Mouse (Mus musculus): Measurements from ENCODE around the gene Pus3.

Pus3 gene

DNA sequence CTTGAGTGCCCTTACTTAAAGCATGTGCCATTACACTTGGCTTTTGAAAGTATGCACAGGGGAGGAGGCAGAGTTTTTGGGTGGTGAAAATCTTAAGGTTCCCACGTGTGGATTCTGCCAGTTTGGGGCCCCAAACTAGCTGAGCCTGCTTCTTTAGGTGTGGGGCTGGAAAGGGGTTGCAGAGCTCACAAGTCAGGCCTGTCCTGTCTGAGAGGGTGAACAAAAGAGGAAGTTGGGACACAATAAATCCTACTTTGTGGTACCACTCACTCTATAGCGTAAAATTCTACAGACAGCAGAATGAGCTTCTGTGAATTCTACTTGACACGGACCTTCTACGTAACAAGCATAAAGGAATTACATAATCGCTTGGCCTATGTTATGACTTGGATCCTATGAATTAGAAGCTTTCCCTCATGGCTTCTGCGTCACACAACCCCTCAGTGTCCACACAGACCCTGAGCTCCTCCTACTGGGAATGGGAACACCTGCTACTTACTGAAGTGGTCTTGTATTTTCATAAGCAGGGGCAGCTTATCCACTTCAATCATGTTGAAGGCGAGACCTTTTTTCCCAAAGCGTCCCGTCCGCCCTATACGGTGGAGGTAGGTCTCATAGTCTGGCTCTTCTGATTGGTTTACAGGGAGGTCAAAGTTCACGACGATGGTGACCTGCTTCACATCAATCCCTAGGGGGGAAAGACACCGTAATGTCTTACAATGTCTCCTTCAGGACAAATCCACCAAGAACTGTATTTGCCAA, 15.1 kb upstream of the Pus3 start:
- in situ Hi-C loops (cut with MboI, MseI) = loop anchor here in 1 of 2 experiments (25.0 kb wide), 1 partner anchor 531 kb away; no protein-coding TSS in a partner anchor

DNA sequence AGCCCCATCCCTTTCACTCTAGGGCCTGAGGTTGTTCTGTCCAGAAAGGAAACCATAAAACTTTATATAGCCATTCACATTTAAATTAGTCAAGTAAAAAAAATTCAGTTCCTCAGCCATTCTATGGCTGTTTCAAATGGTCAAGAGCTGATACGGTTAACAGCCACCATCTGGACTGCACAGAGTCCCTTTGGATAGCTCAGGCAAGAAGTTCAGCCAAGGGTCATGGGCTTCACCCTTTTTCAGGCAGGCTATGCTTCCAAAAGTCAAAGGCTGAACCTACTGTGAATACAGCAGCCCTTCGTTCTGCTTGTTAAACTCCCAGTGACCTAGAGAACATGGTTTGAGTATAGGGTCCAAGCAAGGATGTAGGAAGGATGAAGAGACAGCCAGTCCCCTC, 13.7 kb upstream of the Pus3 start:
- in situ Hi-C loops (cut with MboI, MseI) = loop anchor here in 1 of 2 experiments (25.0 kb wide), 1 partner anchor 532 kb away; no protein-coding TSS in a partner anchor

DNA sequence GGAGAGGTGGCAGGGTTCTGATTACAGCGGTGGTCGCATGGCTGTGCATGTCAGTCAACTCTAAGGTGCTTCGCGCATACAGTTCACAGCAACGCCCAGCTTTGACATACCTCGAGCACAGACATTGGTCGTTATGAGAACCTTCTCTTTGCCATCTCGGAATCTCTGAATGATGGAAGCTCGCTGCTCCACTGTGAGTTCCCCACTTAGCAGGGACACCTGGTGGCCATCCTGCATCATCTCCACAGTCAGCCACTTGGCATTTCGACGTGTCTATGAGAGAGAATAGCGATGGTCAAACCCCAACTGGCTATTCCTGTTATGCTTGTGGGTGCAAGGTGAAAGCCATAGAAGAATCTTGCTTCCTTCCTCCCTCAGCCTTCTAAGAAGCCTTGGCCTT, 12.7 kb upstream of the Pus3 start:
- in situ Hi-C loops (cut with MboI, MseI) = loop anchor here in 1 of 2 experiments (25.0 kb wide), 1 partner anchor 533 kb away; no protein-coding TSS in a partner anchor

GRCm38 (mm10) chr9:35546745-35547144, 11.7 kb upstream of the Pus3 start:
- in situ Hi-C loops (cut with MboI, MseI) = loop anchor here in 1 of 2 experiments (25.0 kb wide), 1 partner anchor 534 kb away; no protein-coding TSS in a partner anchor

GRCm38 (mm10) chr9:35548455-35548854, 9.9 kb upstream of the Pus3 start:
- in situ Hi-C loops (cut with MboI, MseI) = loop anchor here in 1 of 2 experiments (25.0 kb wide), 1 partner anchor 536 kb away; no protein-coding TSS in a partner anchor

DNA sequence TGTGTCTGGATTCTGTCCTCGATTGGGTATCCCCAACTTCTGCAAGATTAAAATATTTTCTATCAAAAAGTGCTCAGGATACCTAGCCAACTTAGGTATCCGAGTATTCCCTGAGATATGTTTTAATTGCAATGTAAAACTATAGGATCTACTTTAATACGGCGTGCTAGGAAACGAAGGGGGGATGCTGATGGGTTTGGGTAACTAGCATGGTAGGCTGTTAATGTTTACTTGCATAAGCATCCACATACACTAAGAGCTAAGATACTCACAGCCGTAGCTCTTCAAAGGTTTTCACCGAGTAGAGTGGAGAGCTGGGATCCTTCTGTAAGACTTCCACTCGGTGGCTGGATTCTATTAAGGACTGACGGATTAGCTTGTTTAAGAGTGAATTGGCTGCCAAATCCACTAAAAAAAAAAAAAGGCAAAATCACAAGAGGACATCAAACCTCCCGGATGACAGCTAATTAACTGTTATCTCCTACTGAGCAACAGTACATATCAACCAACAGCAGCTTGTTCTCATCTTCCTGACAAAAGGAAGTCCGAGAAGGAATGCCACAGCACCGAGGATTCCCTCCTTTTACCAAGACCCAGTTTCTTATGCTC, 1.8 kb upstream of the Pus3 start:
- in situ Hi-C loops (cut with MboI, MseI) = loop anchor here in 1 of 2 experiments (25.0 kb wide), 1 partner anchor 1681 kb away; no protein-coding TSS in a partner anchor

DNA sequence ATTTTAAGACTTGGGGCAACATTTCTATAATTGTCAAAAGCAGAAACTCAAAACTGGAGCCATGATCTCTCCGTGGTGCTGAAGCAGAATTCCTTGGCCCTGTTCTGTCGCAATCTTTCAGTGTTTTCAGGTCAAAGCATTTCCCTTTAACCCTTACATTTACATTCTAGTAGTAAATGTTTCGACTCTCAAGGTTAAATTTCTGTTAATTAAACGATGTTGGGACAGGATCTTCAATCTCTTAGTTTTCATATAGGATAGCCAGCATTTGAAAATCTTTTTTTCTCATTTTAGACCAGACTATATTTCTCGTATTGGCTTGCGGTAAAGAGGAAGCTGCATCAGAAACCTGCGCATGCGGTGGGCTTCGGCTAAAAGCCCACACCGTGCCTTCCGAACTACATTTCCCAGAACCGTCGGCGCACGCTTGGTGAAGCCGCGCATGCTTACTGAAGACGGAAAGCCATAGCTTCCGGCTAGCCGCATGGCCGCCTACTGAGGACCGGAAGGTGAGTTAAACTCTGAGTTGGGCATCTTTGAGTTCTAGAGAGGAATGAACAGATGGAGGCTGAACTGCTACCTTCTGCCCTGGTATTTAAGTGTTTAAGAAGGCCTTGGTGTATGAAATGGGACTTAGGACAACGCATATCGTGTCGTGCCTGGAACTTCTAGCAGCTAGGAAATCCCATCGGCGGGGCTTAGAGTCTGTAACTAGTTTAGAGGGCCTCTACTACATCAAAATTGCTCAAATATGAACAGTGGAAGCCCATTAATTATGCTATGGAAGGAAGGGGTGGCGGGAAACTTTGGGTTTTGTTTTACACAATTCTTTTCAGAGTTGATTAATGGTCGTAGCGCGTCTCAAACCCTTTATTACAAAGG, 855 bp downstream of the Pus3 start:
- in situ Hi-C loops (cut with MboI, MseI) = loop anchor here in 1 of 2 experiments (25.0 kb wide), 1 partner anchor 1678 kb away; no protein-coding TSS in a partner anchor

GRCm38 (mm10) chr9:35561076-35561475, 2.7 kb downstream of the Pus3 start:
- in situ Hi-C loops (cut with MboI, MseI) = loop anchor here (10.0 to 25.0 kb wide), 2 partner anchors 446 to 1676 kb away; partner anchors contain the start of gene St3gal4 (in 1 of the 2)

GRCm38 (mm10) chr9:35561583-35561982, 3.2 kb downstream of the Pus3 start:
- in situ Hi-C loops (cut with MboI, MseI) = loop anchor here (10.0 to 25.0 kb wide), 2 partner anchors 447 to 1676 kb away; partner anchors contain the start of gene St3gal4 (in 1 of the 2)

- in situ Hi-C loops (cut with MboI, MseI) = loop anchor here (10.0 to 25.0 kb wide), 2 partner anchors 450 to 1673 kb away; partner anchors contain the start of gene St3gal4 (in 1 of the 2)
Measured at GRCm38 (mm10) chr9:35564536-35565240, 6.3 kb downstream of the Pus3 start.

GRCm38 (mm10) chr9:35567995-35568394, 9.6 kb downstream of the Pus3 start:
- in situ Hi-C loops (cut with MboI, MseI) = loop anchor here (10.0 to 25.0 kb wide), 2 partner anchors 453 to 1669 kb away; partner anchors contain the start of gene St3gal4 (in 1 of the 2)

GRCm38 (mm10) chr9:35569571-35570534, 11.5 kb downstream of the Pus3 start, which contains the start of the genes Pate2 and Hyls1:
Pate2 (plus strand) TSS chr9:35570284.
Hyls1 (minus strand) TSS chr9:35570398.
- in situ Hi-C loops (cut with MboI, MseI) = loop anchor here (10.0 to 25.0 kb wide), 2 partner anchors 455 to 1667 kb away; partner anchors contain the start of gene St3gal4 (in 1 of the 2)

DNA sequence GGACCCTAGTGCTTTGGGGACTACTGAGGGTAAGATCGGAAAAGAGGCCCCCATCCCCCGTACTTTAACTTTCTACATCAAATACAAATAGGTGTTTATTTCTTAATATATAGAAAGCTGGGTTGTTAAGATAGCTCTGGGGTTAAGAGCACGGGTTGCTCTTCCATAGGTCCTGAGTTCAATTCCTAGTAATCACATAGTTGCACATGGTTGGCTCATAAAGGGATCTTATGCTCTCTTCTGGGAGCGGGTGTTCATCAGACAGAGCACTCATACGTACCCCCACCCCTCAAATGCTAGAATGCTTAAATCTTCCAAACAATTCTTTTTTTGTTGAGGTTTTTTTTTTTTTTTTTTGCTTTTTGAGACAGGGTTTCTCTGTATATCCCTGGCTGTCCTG, 12.3 kb downstream of the Pus3 start:
- in situ Hi-C loops (cut with MboI, MseI) = loop anchor here in 1 of 2 experiments (25.0 kb wide), 1 partner anchor 1667 kb away; no protein-coding TSS in a partner anchor

DNA sequence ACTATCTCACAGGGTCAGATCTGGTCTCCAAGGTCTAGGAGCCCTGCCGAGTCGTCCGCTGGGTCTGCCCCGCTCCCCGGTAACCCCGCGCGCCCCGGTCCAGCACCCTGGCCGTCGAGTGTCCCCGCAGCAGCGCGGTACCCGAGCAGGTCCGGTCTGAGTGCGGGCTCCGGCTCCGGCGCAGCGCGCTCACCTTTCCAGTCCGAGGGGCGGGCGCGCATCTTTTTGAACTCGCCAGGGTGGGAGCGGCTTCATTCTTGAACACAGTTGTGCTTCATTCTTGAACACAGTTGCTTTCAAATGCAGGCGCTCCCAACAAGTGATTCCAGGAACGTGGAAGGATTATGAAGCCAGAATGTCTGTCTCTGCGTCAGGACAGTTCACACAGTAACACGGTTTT, 16.0 kb downstream of the Pus3 start:
- in situ Hi-C loops (cut with MboI, MseI) = loop anchor here in 1 of 2 experiments (25.0 kb wide), 1 partner anchor 1663 kb away; no protein-coding TSS in a partner anchor

GRCm38 (mm10) chr9:35587674-35588073, 29.3 kb downstream of the Pus3 start:
- in situ Hi-C loops (cut with MboI, MseI) = loop anchor here in 1 of 2 experiments (10.0 kb wide), 1 partner anchor 1117 kb away; no protein-coding TSS in a partner anchor

GRCm38 (mm10) chr9:35592903-35593302, 34.5 kb downstream of the Pus3 start:
- in situ Hi-C loops (cut with MboI, MseI) = no loop called here

DNA sequence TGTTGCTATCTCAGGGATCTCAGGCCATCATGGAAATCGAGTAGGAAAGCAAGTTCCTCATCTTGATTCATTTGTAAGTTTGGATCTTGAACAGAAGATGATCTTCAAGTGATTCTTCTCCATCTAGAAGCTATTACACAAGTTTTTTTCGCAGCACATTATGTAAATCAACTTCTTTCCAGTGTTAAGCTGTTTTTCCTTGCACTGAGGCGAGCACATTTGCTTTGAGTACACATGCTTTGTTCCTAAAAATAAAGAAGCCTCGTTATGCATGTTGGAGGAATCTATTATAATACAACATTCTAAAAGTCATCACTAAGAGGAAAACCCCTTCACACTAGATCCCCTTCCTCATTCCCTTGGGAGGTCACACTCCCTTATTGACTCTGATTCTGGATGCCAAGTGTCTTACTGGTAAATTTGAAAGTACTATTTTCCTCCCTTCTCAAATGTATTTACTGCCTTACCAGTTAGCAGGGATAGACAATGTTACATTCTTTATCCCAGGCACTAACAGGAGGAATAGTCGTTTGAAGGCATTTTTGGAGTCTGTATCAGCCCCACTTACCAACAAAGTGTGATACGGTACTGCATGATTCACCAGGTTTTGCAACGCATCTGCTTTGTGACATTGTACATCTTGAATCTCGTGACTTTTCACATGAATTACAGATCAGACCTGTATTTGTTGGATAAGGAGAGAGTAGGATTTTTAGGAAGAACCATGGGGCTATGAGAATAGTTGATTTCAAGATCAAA, 49.4 kb downstream of the Pus3 start:
- in situ Hi-C loops (cut with MboI, MseI) = no loop called here

DNA sequence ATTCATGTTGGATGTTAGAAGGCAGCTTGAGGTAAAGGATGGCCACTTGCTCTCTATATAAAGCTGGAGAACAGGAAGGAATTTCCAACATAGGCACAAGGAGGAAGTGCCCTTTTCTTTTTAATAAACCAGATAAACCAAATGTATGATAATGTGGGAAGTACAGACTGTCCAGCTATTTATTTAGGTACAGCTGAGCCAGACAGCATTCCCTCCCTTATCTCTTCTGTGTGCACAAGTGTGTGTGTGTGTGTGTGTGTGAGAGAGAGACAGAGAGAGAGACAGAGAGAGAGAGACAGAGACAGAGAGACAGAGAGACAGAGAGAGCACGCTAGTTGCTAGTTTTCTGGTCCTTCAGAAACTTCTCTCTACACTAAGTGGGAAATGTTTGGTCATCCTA, 53.4 kb downstream of the Pus3 start, which contains the start of gene Pate4:
TSS of gene Pate4 (minus strand) at position 101 of the 400 bp plus-strand sequence.
- in situ Hi-C loops (cut with MboI, MseI) = no loop called here

Measured in T-helper 17 cell (primary cell).